In the genomic region with DNA sequence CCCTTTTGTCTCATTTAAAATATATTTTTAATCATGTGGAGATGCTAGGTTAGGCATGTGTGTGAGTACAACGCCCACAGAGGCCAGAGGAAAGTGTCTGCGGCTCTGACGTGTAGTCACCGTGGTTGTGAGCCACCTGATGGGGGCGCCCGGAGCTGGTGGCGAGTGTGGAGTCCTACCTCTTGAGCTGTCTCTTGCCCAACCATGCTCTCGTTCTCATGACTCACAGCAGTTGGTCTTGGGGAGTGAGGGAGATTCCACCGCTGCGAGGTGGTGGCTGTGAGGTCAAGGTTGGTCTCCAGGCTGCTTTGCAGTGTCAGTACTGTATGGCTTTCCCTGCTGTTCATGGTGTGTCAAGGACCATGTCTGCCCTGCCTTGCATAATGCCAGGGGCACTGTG, we compare ENCODE assay signal across 9 mouse cellular contexts. TPM values are rescaled to one million over a fixed set of nuclear protein-coding genes. Genes with fewer than 3 reads are reported as not detected.
DNase-seq lines count a peak whose midpoint lies in the region; ATAC-seq and TF ChIP-seq lines count a peak whose summit lies in the region.
"Had no signal": no experiment of that assay in that cellular context is flagged by ENCODE, and none has a peak within 500 bp of the region (broad histone marks: within the 10 kb centered on the region; RNA-seq: fewer than 3 reads in every experiment).

No protein-coding gene starts in this region.

- TF ChIP-seq CTCF in lung, embryonic 14.5 days (IDR thresholded peaks at IDR 0.05; ENCODE audit: low read depth): peak; percentile 29; the same call in 1 of the 2 replicates

- no peak overlapping the region for H3K4me2 ChIP-seq in lung, embryonic 14.5 days
- 0 out of 2 replicates have a peak overlapping the region, but pooled peaks have one; percentile 39 for H3K4me2 ChIP-seq in heart, embryonic 15.5 days
- H3K4me2 ChIP-seq: limb, embryonic 13.5 days; neural tube, embryonic 12.5 days had no signal

- DNase-seq in lung, embryonic 14.5 days: no peak
- no peak for DNase-seq in lung, postnatal 25 days (ENCODE audit: low spot score)
- DNase-seq in R1 (ENCODE audit: low read depth, low spot score): peak; percentile 59
- DNase-seq in lung, postnatal 10 days: peak; percentile 33
- DNase-seq in retina, postnatal 1 day: no peak
- DNase-seq in left cerebral cortex, postnatal 4 days: no peak

- H3K36me3 ChIP-seq in lung, embryonic 14.5 days (ENCODE audit: insufficient read depth): peaks cover 30% of the 10 kb centered on the region
- H3K36me3 ChIP-seq in heart, embryonic 15.5 days: peaks cover 21% of the 10 kb centered on the region; the same call in 1 of the 2 replicates
- H3K36me3 ChIP-seq: neural tube, embryonic 12.5 days had no signal

- H3K4me1 ChIP-seq in lung, embryonic 14.5 days (ENCODE audit: insufficient read depth): peaks cover 13% of the 10 kb centered on the region
- H3K4me1 ChIP-seq in heart, embryonic 15.5 days (replicated peaks): peaks cover 35% of the 10 kb centered on the region
- H3K4me1 ChIP-seq: neural tube, embryonic 12.5 days had no signal

- peak overlapping the region; percentile 86 for H3K27ac ChIP-seq in lung, embryonic 14.5 days (ENCODE audit: low read depth)
- H3K27ac ChIP-seq in heart, embryonic 15.5 days: peak overlapping the region; percentile 87
- H3K27ac ChIP-seq: limb, embryonic 13.5 days; neural tube, embryonic 12.5 days had no signal

- no peak overlapping the region for H3K9ac ChIP-seq in lung, embryonic 14.5 days
- no peak overlapping the region for H3K9ac ChIP-seq in heart, embryonic 15.5 days
- H3K9ac ChIP-seq: limb, embryonic 13.5 days; neural tube, embryonic 12.5 days had no signal

- no peaks in the 10 kb centered on the region for H3K27me3 ChIP-seq in lung, embryonic 14.5 days (ENCODE audit: insufficient read depth, low read length)
- no peaks in the 10 kb centered on the region for H3K27me3 ChIP-seq in heart, embryonic 15.5 days
- H3K27me3 ChIP-seq: limb, embryonic 13.5 days; neural tube, embryonic 12.5 days had no signal

- 72% methylated on average over 10 of the region's 10 CpGs for WGBS in lung, embryonic 14.5 days
- WGBS in heart, embryonic 15.5 days: 61% methylated on average over 10 of the region's 10 CpGs

- no peaks in the 10 kb centered on the region for H3K9me3 ChIP-seq in lung, embryonic 14.5 days (ENCODE audit: low read depth, low read length)
- no peaks in the 10 kb centered on the region for H3K9me3 ChIP-seq in heart, embryonic 15.5 days (replicated peaks)
- H3K9me3 ChIP-seq: limb, embryonic 13.5 days; neural tube, embryonic 12.5 days had no signal

- no peak overlapping the region for H3K4me3 ChIP-seq in lung, embryonic 14.5 days (ENCODE audit: low read depth, low read length)
- no peak overlapping the region for H3K4me3 ChIP-seq in heart, embryonic 15.5 days
- H3K4me3 ChIP-seq: limb, embryonic 13.5 days; neural tube, embryonic 12.5 days had no signal

- intact Hi-C loops in left cerebral cortex, postnatal 4 days (cut with DNase I): no loop called here

- no peak for ATAC-seq in lung, embryonic 14.5 days (ENCODE audit: insufficient read depth)
- no peak for ATAC-seq in heart, embryonic 15.5 days (replicated peaks; ENCODE audit: insufficient number of reproducible peaks, insufficient read depth, low FRiP score, low read depth)

RNA-seq across cellular contexts. Expression of a gene that starts 54.1 kb away (rescaled TPM):
- 115 and 117 TPM in 2 replicates for polyA plus RNA-seq in lung, embryonic 14.5 days (2014; fragmentation: Nextera tagmentation; extraction: Ambion mirVana)
- 208 and 210 TPM in 2 replicates for polyA plus RNA-seq in heart, embryonic 15.5 days (2015; fragmentation: Nextera tagmentation; extraction: Ambion mirVana)
- total RNA-seq in left cerebral cortex, postnatal 4 days (2021): 100 to 1,000 TPM; 120 to 128 TPM

Comparison
In these comparisons a context has a peak if more than half of its experiments do, and no peak if none do; other contexts are left out.
1. DNase-seq: peak in R1 (single experiment) and lung, postnatal 10 days (single experiment); none in lung, embryonic 14.5 days (single experiment), lung, postnatal 25 days (single experiment), retina, postnatal 1 day (single experiment) and left cerebral cortex, postnatal 4 days (single experiment).